Mouse (Mus musculus): ENCODE measurements around the gene Macrod1.
"Not testable (repeated sequence)": the region's sequence is repeated elsewhere in the genome, so short reads cannot be mapped to it uniquely, and the experiment has no call there.

Macrod1 gene

GRCm38 (mm10) chr19:7056248-7057087, at the start of gene Macrod1:
Gene Macrod1 (plus strand): TSS chr19:7056810.
- DNase-seq = peak; percentile 83

- no peak for DNase-seq
These were observed 49.6 kb upstream of the Macrod1 start for GRCm38 (mm10) chr19:7006892-7007593.

- DNase-seq = no peak
These were observed 44.2 kb upstream of the Macrod1 start for GRCm38 (mm10) chr19:7012426-7012825.

GRCm38 (mm10) chr19:7013984-7014383, 42.6 kb upstream of the Macrod1 start:
- no peak for DNase-seq

GRCm38 (mm10) chr19:7014481-7015135, 42.0 kb upstream of the Macrod1 start:
- no peak for DNase-seq

- no peak for DNase-seq
These were observed 38.8 kb upstream of the Macrod1 start for GRCm38 (mm10) chr19:7017541-7018457.

GRCm38 (mm10) chr19:7018546-7018945, 38.1 kb upstream of the Macrod1 start:
- no peak for DNase-seq

- no peak for DNase-seq
These were observed 37.4 kb upstream of the Macrod1 start, which contains the start of gene Fermt3 for GRCm38 (mm10) chr19:7019191-7019590. Gene Fermt3 (minus strand): TSS chr19:7019469.

- peak; percentile 49 for DNase-seq
These were observed 36.4 kb upstream of the Macrod1 start for GRCm38 (mm10) chr19:7020224-7020641.

- DNase-seq = no peak
These were observed 27.1 kb upstream of the Macrod1 start for GRCm38 (mm10) chr19:7029531-7029930.

- no peak for DNase-seq
These were observed 22.6 kb upstream of the Macrod1 start for GRCm38 (mm10) chr19:7034006-7034405.

- peak; percentile 80 for DNase-seq
These were observed 17.4 kb upstream of the Macrod1 start for GRCm38 (mm10) chr19:7039088-7039720.

GRCm38 (mm10) chr19:7039841-7040636, 16.6 kb upstream of the Macrod1 start, which contains the start of gene Stip1:
Gene Stip1 (minus strand): TSS chr19:7039967.
- DNase-seq = peak; percentile 98

GRCm38 (mm10) chr19:7040637-7041130, 15.9 kb upstream of the Macrod1 start:
- DNase-seq = no peak

- no peak for DNase-seq
These were observed 15.4 kb upstream of the Macrod1 start for GRCm38 (mm10) chr19:7041171-7041570.

- DNase-seq = no peak
These were observed 12.3 kb upstream of the Macrod1 start for GRCm38 (mm10) chr19:7044279-7044678.

- DNase-seq = no peak
These were observed 11.9 kb upstream of the Macrod1 start for GRCm38 (mm10) chr19:7044706-7045105.

GRCm38 (mm10) chr19:7053382-7053781, 3.2 kb upstream of the Macrod1 start:
- DNase-seq = not testable (repeated sequence)

GRCm38 (mm10) chr19:7054772-7055171, 1.8 kb upstream of the Macrod1 start:
- DNase-seq = no peak

GRCm38 (mm10) chr19:7055173-7055572, 1.4 kb upstream of the Macrod1 start:
- DNase-seq = no peak

Measured in embryo, embryonic 11 days (tissue).